In genomic region chr5:111222820-111223219, GRCm38 (mm10) we compare ENCODE assay signal across 26 mouse cellular contexts.
DNase-seq lines count a peak whose midpoint lies in the region; ATAC-seq and TF ChIP-seq lines count a peak whose summit lies in the region.
"Had no signal": no experiment of that assay in that cellular context is flagged by ENCODE, and none has a peak within 500 bp of the region (broad histone marks: within the 10 kb centered on the region; RNA-seq: fewer than 3 reads in every experiment).

No protein-coding gene starts in this region.

- peaks cover 80% of the 10 kb centered on the region for H3K4me1 ChIP-seq in hindbrain, embryonic 10.5 days (replicated peaks)
- H3K4me1 ChIP-seq in hindbrain, postnatal 0 days (ENCODE audit: insufficient read depth, low read length): peaks cover 34% of the 10 kb centered on the region
- peaks cover 65% of the 10 kb centered on the region for H3K4me1 ChIP-seq in midbrain, embryonic 12.5 days
- H3K4me1 ChIP-seq in midbrain, postnatal 0 days (ENCODE audit: insufficient read depth, low read length): peaks cover 8% of the 10 kb centered on the region; the same call in 1 of the 2 replicates
- H3K4me1 ChIP-seq in ES-E14 (ENCODE audit: control insufficient read depth in 2 of 2, insufficient read depth in 2 of 2, low read length in 2 of 2, poor library complexity in 1 of 2): peaks cover 0 to 4% of the 10 kb centered on the region in 2 experiments; a peak in 3 of 4 replicates
- H3K4me1 ChIP-seq in intestine, embryonic 16.5 days (ENCODE audit: control insufficient read depth, insufficient read depth, low read length): peaks cover 31% of the 10 kb centered on the region

- no peak overlapping the region for H3K4me2 ChIP-seq in hindbrain, postnatal 0 days (ENCODE audit: low read depth, low read length)
- H3K4me2 ChIP-seq in midbrain, embryonic 12.5 days (replicated peaks): no peak overlapping the region
- no peak overlapping the region for H3K4me2 ChIP-seq in midbrain, postnatal 0 days (ENCODE audit: low read depth, low read length, poor library complexity, severe bottlenecking)
- no peak overlapping the region for H3K4me2 ChIP-seq in intestine, embryonic 16.5 days (ENCODE audit: low read depth, low read length)
- H3K4me2 ChIP-seq: embryonic facial prominence, embryonic 15.5 days; heart, embryonic 12.5 days; midbrain, embryonic 13.5 days; neural tube, embryonic 12.5 days; stomach, embryonic 15.5 days had no signal

- 0 out of 2 replicates have a peak, but pooled peaks cover 4% of the 10 kb centered on the region for H3K9me3 ChIP-seq in hindbrain, embryonic 10.5 days
- H3K9me3 ChIP-seq in hindbrain, postnatal 0 days (ENCODE audit: low read length): no peaks in the 10 kb centered on the region
- H3K9me3 ChIP-seq in midbrain, embryonic 12.5 days: no peaks in the 10 kb centered on the region
- no peaks in the 10 kb centered on the region for H3K9me3 ChIP-seq in midbrain, postnatal 0 days (ENCODE audit: low read length)
- no peaks in the 10 kb centered on the region for H3K9me3 ChIP-seq in ES-E14 (ENCODE audit: control insufficient read depth, insufficient read depth, low read depth, low read length)
- H3K9me3 ChIP-seq in intestine, embryonic 16.5 days (ENCODE audit: control insufficient read depth, low read length): no peaks in the 10 kb centered on the region
- H3K9me3 ChIP-seq: embryonic facial prominence, embryonic 15.5 days; heart, embryonic 12.5 days; limb, embryonic 10.5 days; midbrain, embryonic 13.5 days; neural tube, embryonic 12.5 days; stomach, embryonic 15.5 days had no signal

- peaks cover 83% of the 10 kb centered on the region for H3K27me3 ChIP-seq in hindbrain, embryonic 10.5 days (ENCODE audit: insufficient read depth, poor library complexity, severe bottlenecking)
- no peaks in the 10 kb centered on the region for H3K27me3 ChIP-seq in hindbrain, postnatal 0 days (ENCODE audit: insufficient read depth, low read length)
- H3K27me3 ChIP-seq in midbrain, embryonic 12.5 days: peaks cover 26% of the 10 kb centered on the region
- no peaks in the 10 kb centered on the region for H3K27me3 ChIP-seq in midbrain, postnatal 0 days (ENCODE audit: insufficient read depth, low read length)
- H3K27me3 ChIP-seq in intestine, embryonic 16.5 days (replicated peaks; ENCODE audit: control insufficient read depth, insufficient read depth, low read length): no peaks in the 10 kb centered on the region
- H3K27me3 ChIP-seq: embryonic facial prominence, embryonic 15.5 days; neural tube, embryonic 12.5 days; stomach, embryonic 15.5 days had no signal

- 43% methylated on average over 11 of the region's 11 CpGs for WGBS in hindbrain, embryonic 10.5 days
- WGBS in hindbrain, postnatal 0 days: 42% methylated on average over 11 of the region's 11 CpGs
- 45% methylated on average over 11 of the region's 11 CpGs for WGBS in midbrain, embryonic 12.5 days
- 40% methylated on average over 11 of the region's 11 CpGs for WGBS in midbrain, postnatal 0 days
- WGBS in intestine, embryonic 16.5 days: 41% methylated on average over 11 of the region's 11 CpGs

- H3K9ac ChIP-seq in hindbrain, postnatal 0 days (replicated peaks; ENCODE audit: low read length): no peak overlapping the region
- no peak overlapping the region for H3K9ac ChIP-seq in midbrain, embryonic 12.5 days (replicated peaks)
- no peak overlapping the region for H3K9ac ChIP-seq in midbrain, postnatal 0 days (replicated peaks; ENCODE audit: low read length, poor library complexity, severe bottlenecking)
- no peak overlapping the region for H3K9ac ChIP-seq in ES-E14 (ENCODE audit: insufficient read depth, low read depth, low read length, poor library complexity, severe bottlenecking)
- H3K9ac ChIP-seq in intestine, embryonic 16.5 days (ENCODE audit: low read depth, low read length): no peak overlapping the region
- H3K9ac ChIP-seq: embryonic facial prominence, embryonic 15.5 days; forebrain, postnatal 0 days; heart, embryonic 12.5 days; midbrain, embryonic 13.5 days; neural tube, embryonic 12.5 days; stomach, embryonic 15.5 days had no signal

- in situ Hi-C loops in ES-E14 (cut with MboI; ENCODE audit: low sequenced_read_pairs in 2 of 2, unreplicated experiment in 2 of 2): no loop called here

- H3K4me3 ChIP-seq in hindbrain, embryonic 10.5 days: no peak overlapping the region
- no peak overlapping the region for H3K4me3 ChIP-seq in hindbrain, postnatal 0 days (ENCODE audit: low read length)
- H3K4me3 ChIP-seq in midbrain, embryonic 12.5 days: no peak overlapping the region
- no peak overlapping the region for H3K4me3 ChIP-seq in midbrain, postnatal 0 days (ENCODE audit: low read depth, low read length)
- H3K4me3 ChIP-seq in ES-E14 (ENCODE audit: insufficient read depth in 1 of 2, low read depth in 1 of 2, low read length in 2 of 2, poor library complexity in 1 of 2, severe bottlenecking in 1 of 2): no peak overlapping the region
- no peak overlapping the region for H3K4me3 ChIP-seq in intestine, embryonic 16.5 days (ENCODE audit: low read length)
- H3K4me3 ChIP-seq: embryonic facial prominence, embryonic 15.5 days; heart, embryonic 12.5 days; layer of hippocampus, adult 2 months; limb, embryonic 10.5 days; midbrain, embryonic 13.5 days; neural tube, embryonic 12.5 days; stomach, embryonic 15.5 days had no signal

- DNase-seq in hindbrain, embryonic 10.5 days (ENCODE audit: low spot score): peak; percentile 49
- DNase-seq in hindbrain, postnatal 0 days (ENCODE audit: low spot score): no peak
- no peak for DNase-seq in midbrain, postnatal 0 days (ENCODE audit: low spot score)
- DNase-seq in ES-E14 (ENCODE audit: low read depth, low spot score): peak; percentile 56
- no peak for DNase-seq in cerebellum, adult 11 months
- DNase-seq: adrenal gland, postnatal 10 days; cerebellum, adult 8-10 months; forebrain, postnatal 0 days; gastrocnemius, postnatal 25 days; heart, adult 18-20 months; heart, postnatal 10 days; kidney, adult 2 months; kidney, postnatal 25 days; lung, adult 2 months; lung, postnatal 14 days; right cerebral cortex, adult 18-20 months; thymus, postnatal 36 days had no signal

- H3K36me3 ChIP-seq in hindbrain, embryonic 10.5 days: peaks cover 34% of the 10 kb centered on the region
- H3K36me3 ChIP-seq in hindbrain, postnatal 0 days (ENCODE audit: insufficient read depth, low read length): peaks cover 22% of the 10 kb centered on the region
- H3K36me3 ChIP-seq in midbrain, embryonic 12.5 days: peaks cover 33% of the 10 kb centered on the region
- peaks cover 32% of the 10 kb centered on the region for H3K36me3 ChIP-seq in midbrain, postnatal 0 days (ENCODE audit: insufficient read depth, low read length)
- no peaks in the 10 kb centered on the region for H3K36me3 ChIP-seq in ES-E14 (ENCODE audit: control insufficient read depth, insufficient read depth, low read length, poor library complexity, severe bottlenecking)
- no peaks in the 10 kb centered on the region; the same call in 1 of the 2 replicates for H3K36me3 ChIP-seq in intestine, embryonic 16.5 days (ENCODE audit: control insufficient read depth, insufficient read depth, low read length)

- no peak for TF ChIP-seq CTCF in hindbrain, postnatal 0 days (IDR thresholded peaks at IDR 0.05; ENCODE audit: low read depth)
- no peak for TF ChIP-seq CTCF in midbrain, postnatal 0 days (IDR thresholded peaks at IDR 0.05)

- 0 out of 2 replicates have a peak overlapping the region, but pooled peaks have one; percentile 25 for H3K27ac ChIP-seq in hindbrain, embryonic 10.5 days
- no peak overlapping the region for H3K27ac ChIP-seq in hindbrain, postnatal 0 days
- H3K27ac ChIP-seq in midbrain, embryonic 12.5 days (replicated peaks): peak overlapping the region; percentile 11; the same call in 1 of the 2 replicates
- no peak overlapping the region for H3K27ac ChIP-seq in midbrain, postnatal 0 days (ENCODE audit: low read depth, low read length)
- no peak overlapping the region for H3K27ac ChIP-seq in ES-E14 (ENCODE audit: insufficient read depth, low read depth, low read length, poor library complexity, severe bottlenecking)
- H3K27ac ChIP-seq in intestine, embryonic 16.5 days (ENCODE audit: low read length): no peak overlapping the region
- H3K27ac ChIP-seq: embryonic facial prominence, embryonic 15.5 days; layer of hippocampus, adult 2 months; limb, embryonic 10.5 days; stomach, embryonic 15.5 days had no signal

- no peak for ATAC-seq in hindbrain, postnatal 0 days
- ATAC-seq in midbrain, embryonic 12.5 days (ENCODE audit: low FRiP score, low read depth): no peak
- no peak for ATAC-seq in midbrain, postnatal 0 days (ENCODE audit: low FRiP score)
- ATAC-seq in intestine, embryonic 16.5 days: no peak
- ATAC-seq: forebrain, postnatal 0 days; midbrain, embryonic 13.5 days had no signal

TF ChIP-seq in ES-E14, 5 proteins besides CTCF, POLR2A, EP300 and RAD21:
- no peak for TF ChIP-seq ZNF384 (IDR thresholded peaks at IDR 0.05; ENCODE audit: low read depth, low read length)
- no peak for TF ChIP-seq HCFC1 (IDR thresholded peaks at IDR 0.05; ENCODE audit: borderline replicate concordance, insufficient read depth, low read length)
- no peak for TF ChIP-seq ZC3H11A (IDR thresholded peaks at IDR 0.05; ENCODE audit: borderline replicate concordance, low read depth, low read length)
- TF ChIP-seq MAFK (IDR thresholded peaks at IDR 0.05; ENCODE audit: insufficient read depth, low read depth, low read length): no peak
- no peak for TF ChIP-seq CHD2 (IDR thresholded peaks at IDR 0.05; ENCODE audit: low read depth, low read length)
TF ChIP-seq in ES-E14: peak in this region for 0.

Comparison
In these comparisons a context has a peak if more than half of its experiments do, and no peak if none do; other contexts are left out.
1. DNase-seq: peak in hindbrain, embryonic 10.5 days (single experiment) and ES-E14 (single experiment); none in hindbrain, postnatal 0 days (single experiment), midbrain, postnatal 0 days (single experiment) and cerebellum, adult 11 months (single experiment).
2. H3K27ac ChIP-seq: peak in hindbrain, embryonic 10.5 days (single experiment) and midbrain, embryonic 12.5 days (single experiment); none in hindbrain, postnatal 0 days (single experiment), midbrain, postnatal 0 days (single experiment), ES-E14 (single experiment) and intestine, embryonic 16.5 days (single experiment).